Mouse (Mus musculus) kidney, embryonic 16.5 days (tissue): ENCODE measurements at regions not wholly inside any gene's neighbourhood (a gene's known extent, or its start where the extent isn't known, plus 50 kb on each side); places are given as distances from the start of the nearest gene placed in this dataset.
A peak's percentile ranks its signal among the peaks of the same experiment; 100 is the strongest.

Experiments used
- ATAC-seq: fragments of 200-750 bp; cut with Nextera tagmentation; 2 replicates; pipeline ENCODE4 v1.8.0; 2017; ENCODE audit warnings: moderate TSS enrichment; ENCODE audit not compliant: low FRiP score, low TSS enrichment
- H3K27ac ChIP-seq: fragments of 300-500 bp; sonication (generic); 2 replicates; pipeline ENCODE4 v1.5.1; 2014; ENCODE audit warnings: low read length
- H3K27me3 ChIP-seq: fragments of 300-500 bp; sonication (generic); 2 replicates; pipeline ENCODE4 v1.6.1; 2014; ENCODE audit warnings: low read length, control low read depth, mixed read lengths; ENCODE audit not compliant: insufficient read depth
- H3K36me3 ChIP-seq: fragments of 300-500 bp; sonication (generic); 2 replicates; pipeline ENCODE4 v1.6.1; 2014; ENCODE audit warnings: low read length, control low read depth, mixed read lengths; ENCODE audit not compliant: insufficient read depth
- H3K4me1 ChIP-seq: fragments of 300-500 bp; sonication (generic); 2 replicates; pipeline ENCODE4 v1.6.1; 2014; ENCODE audit warnings: low read length, control low read depth, mixed read lengths; ENCODE audit not compliant: insufficient read depth
- H3K4me2 ChIP-seq: fragments of 300-500 bp; sonication (generic); replicated peaks from 2 replicates; pipeline ENCODE4 v1.6.1; 2014; ENCODE audit warnings: low read depth, low read length
- H3K4me3 ChIP-seq: fragments of 300-500 bp; sonication (generic); 2 replicates; pipeline ENCODE4 v1.5.1; 2014; ENCODE audit warnings: mild to moderate bottlenecking, low read length
- H3K9ac ChIP-seq: fragments of 300-500 bp; sonication (generic); replicated peaks from 2 replicates; pipeline ENCODE4 v1.6.1; 2014; ENCODE audit warnings: low read length
- H3K9me3 ChIP-seq: fragments of 300-500 bp; sonication (generic); 2 replicates; pipeline ENCODE4 v1.6.1; 2016; ENCODE audit warnings: low read length, control low read depth
- WGBS: fragments of 180-500 bp; shearing (Covaris S2); extraction: QIAGEN DNeasy Blood & Tissue Kit; methylation state at CpG from one replicate; pipeline ENCODE4 v1.1.7; 2014; 5-methylcytosine and 5-hydroxymethylcytosine counted together

DNA sequence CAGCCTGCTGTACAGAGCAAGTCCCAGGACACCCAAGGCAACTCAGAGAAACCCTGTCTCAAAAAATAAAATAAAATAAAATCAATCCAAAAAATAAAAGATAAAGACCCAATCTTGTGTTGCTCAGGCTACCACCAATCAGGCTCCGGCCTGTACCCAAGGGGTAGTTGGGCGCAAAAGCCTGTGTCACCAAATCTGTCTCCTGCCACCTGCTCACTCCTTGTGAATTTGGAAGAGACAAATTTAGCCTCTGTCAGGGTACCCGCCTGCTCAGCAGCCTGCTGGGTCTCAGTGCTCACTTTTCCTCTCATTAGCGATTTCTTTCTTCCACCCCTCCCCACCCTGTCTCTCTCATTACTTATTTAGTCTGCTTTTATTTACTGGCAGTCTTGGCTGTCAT, 54.6 kb downstream of the Sox4 start:
- no peaks in the 10 kb centered on the region for H3K4me1 ChIP-seq
- no peaks in the 10 kb centered on the region for H3K27me3 ChIP-seq
- 81% methylated on average over 4 of the region's 4 CpGs for WGBS
- H3K9me3 ChIP-seq = peaks cover 9% of the 10 kb centered on the region
- no peak for ATAC-seq
- H3K4me2 ChIP-seq = no peak overlapping the region
- H3K9ac ChIP-seq = no peak overlapping the region
- H3K27ac ChIP-seq = no peak overlapping the region
- H3K36me3 ChIP-seq = no peaks in the 10 kb centered on the region
- H3K4me3 ChIP-seq = no peak overlapping the region

DNA sequence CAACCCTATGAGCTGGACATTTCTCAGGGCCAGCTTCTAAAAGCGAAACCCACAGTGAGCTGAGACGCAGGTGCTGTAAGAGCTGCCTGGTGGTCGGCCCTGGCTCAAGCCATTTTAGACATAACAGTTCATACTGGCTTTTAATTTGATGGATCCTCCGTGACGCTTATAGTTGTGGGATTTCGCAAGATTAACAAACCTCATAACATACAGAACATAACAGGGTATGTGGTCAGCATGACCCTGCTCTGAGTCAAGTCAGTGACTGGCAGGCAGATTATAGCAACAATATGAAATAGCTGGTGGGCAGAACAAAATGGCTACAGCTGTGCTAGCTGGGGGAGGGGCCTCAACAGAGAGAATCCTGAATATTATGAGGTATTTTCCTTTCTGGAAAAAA, 60.6 kb downstream of the Sox4 start:
- no peaks in the 10 kb centered on the region for H3K4me1 ChIP-seq
- no peak overlapping the region for H3K4me2 ChIP-seq
- no peaks in the 10 kb centered on the region for H3K36me3 ChIP-seq
- H3K9ac ChIP-seq = no peak overlapping the region
- peaks cover 9% of the 10 kb centered on the region for H3K9me3 ChIP-seq
- 92% methylated on average over 6 of the region's 6 CpGs for WGBS
- ATAC-seq = no peak
- no peaks in the 10 kb centered on the region for H3K27me3 ChIP-seq
- H3K27ac ChIP-seq = no peak overlapping the region
- no peak overlapping the region for H3K4me3 ChIP-seq

DNA sequence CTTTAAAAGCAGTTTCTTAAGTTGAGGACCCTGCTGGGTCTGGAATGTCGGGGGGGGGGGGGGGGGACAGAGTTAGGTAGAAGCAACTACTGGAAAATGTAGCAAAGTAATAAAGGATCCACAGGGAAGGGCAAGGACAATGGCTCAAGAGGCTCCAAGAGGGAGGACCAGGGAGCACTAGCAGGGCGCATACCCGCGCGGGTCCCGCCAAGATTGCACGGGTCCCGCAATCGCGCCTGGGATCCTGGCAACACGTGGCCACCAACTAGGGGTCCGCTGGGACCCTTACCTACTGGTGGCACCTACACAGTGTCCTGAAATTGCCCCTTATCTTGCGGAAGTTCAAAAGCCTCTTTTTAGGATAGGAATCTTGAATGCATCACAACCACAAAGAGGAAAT, 66.4 kb downstream of the Sox4 start:
- Histone ChIP-seq H3K4me3 (no peak overlapping the region), H3K9me3 (no peaks in the 10 kb centered on the region), H3K9ac (no peak overlapping the region), H3K4me2 (peak overlapping the region; percentile 24), H3K27me3 (peaks cover 7% of the 10 kb centered on the region), H3K4me1 (peaks cover 15% of the 10 kb centered on the region; the same call in 1 of the 2 replicates), H3K36me3 (no peaks in the 10 kb centered on the region), H3K27ac (no peak overlapping the region)
- 17% methylated on average over 12 of the region's 13 CpGs for WGBS
- ATAC-seq = no peak

DNA sequence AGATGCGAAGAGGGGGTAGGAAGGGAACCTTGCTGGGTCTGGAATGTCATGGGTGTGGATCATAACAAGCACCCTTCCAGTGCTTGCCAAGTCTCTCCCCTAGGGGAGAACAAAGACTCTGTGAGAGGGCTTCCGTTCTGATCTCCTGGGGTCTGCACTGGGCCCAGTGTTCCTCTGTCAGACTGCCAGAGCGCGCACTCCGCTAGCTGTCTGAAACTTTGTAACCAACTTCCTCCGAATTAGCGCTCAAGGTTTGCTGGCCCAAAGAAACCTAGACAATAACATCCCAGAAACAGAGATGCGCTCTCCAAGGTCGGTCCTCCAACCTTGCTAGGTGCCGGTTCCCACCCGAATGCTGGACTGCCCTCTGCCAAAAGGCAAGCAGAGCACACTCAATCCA, 66.8 kb downstream of the Sox4 start:
- no peaks in the 10 kb centered on the region for H3K9me3 ChIP-seq
- H3K4me1 ChIP-seq = peaks cover 15% of the 10 kb centered on the region; the same call in 1 of the 2 replicates
- ATAC-seq = peak; percentile 55; the same call in 1 of the 2 replicates
- no peak overlapping the region for H3K27ac ChIP-seq
- 16% methylated on average over 11 of the region's 11 CpGs for WGBS
- no peak overlapping the region for H3K4me3 ChIP-seq
- peaks cover 7% of the 10 kb centered on the region for H3K27me3 ChIP-seq
- H3K36me3 ChIP-seq = no peaks in the 10 kb centered on the region
- no peak overlapping the region for H3K9ac ChIP-seq
- peak overlapping the region; percentile 24 for H3K4me2 ChIP-seq

DNA sequence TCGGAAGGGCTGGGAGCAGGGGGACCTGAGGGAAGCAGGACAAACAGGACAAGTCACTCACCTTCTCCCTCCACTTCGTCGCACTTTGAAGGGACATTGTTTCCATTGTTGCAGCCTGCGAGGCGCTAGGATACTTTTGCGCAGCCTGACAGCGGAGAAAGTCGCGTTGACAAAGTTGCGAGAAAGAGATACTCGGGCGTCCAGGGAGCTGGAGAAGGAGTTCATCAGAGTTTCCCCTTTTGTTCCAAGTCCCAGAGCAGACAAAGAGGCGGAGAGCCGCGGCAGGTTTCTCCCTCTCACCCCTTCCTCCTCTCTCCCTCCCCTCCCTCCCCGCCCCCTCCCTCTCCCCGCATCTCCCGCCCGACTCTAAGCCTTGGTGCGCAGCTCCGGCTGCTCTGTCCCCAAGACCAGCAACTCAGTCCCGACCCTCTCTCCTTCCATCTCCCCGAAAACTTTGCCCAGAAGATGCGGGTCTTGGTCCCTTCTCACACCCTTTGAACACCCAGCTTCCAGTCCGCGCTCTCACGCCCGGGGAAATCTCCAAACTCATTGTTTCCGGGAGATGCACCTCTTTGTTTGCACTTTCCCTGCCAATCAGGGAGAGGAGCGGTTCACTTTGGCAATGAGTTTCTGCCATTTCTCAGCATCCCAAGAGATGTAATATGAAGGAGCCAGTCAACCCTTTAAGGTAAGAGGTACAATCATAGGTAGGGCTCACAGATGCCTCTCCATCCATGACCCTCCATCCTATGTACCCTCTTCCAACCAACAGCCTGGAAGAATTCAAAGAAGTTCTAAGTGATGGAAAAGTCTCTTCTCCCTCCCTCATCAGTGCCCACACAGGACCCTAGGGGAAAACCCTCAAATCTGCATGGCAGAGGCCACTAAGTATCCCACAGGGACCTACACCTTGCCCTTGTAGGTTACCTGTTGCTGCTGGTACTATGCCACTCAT, 68.2 kb downstream of the Sox4 start:
- peaks cover 7% of the 10 kb centered on the region for H3K27me3 ChIP-seq
- H3K4me1 ChIP-seq = peaks cover 19% of the 10 kb centered on the region; the same call in 1 of the 2 replicates
- H3K4me2 ChIP-seq = peak overlapping the region; percentile 82
- H3K36me3 ChIP-seq = no peaks in the 10 kb centered on the region
- H3K27ac ChIP-seq = no peak overlapping the region
- under 1% methylated on average over 29 of the region's 30 CpGs for WGBS
- no peaks in the 10 kb centered on the region for H3K9me3 ChIP-seq
- peak overlapping the region; percentile 82 for H3K9ac ChIP-seq
- ATAC-seq = peak; percentile 68; the same call in 1 of the 2 replicates
- H3K4me3 ChIP-seq = peak overlapping the region; percentile 66

DNA sequence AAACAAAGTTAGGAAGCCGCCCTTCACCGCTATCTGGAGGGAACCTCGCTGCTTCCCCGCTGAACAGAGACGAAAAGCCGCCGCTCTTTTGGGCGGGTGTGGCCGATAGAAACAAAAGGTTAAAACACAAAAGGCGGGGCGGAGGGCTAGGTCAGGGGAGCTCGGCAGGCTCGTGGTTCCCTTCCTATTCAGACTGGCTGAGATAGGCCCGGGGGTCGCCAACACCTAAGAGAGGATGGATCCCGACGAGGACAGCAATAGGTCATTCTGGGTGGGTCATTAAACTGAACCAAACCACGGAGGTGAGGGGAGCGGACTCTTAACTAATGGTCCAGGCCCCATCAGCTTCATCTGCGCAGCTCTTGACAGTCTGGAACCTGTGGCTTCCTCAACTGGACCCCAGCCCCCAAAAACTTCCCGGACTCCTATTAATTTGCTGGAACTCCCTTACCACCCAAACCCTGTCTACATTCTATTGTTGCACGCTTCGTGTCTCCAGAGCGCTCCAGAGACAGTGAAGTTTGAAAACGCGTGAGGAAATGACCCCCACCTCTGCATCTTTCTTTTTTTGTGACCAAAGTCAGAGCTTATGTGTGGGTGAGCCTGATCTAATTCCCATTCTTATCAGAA, 69.2 kb downstream of the Sox4 start:
- H3K4me3 ChIP-seq = peak overlapping the region; percentile 66
- H3K4me2 ChIP-seq = peak overlapping the region; percentile 82
- no peaks in the 10 kb centered on the region for H3K9me3 ChIP-seq
- WGBS = under 1% methylated on average over 26 of the region's 26 CpGs
- H3K4me1 ChIP-seq = peaks cover 19% of the 10 kb centered on the region; the same call in 1 of the 2 replicates
- no peak for ATAC-seq
- H3K9ac ChIP-seq = peak overlapping the region; percentile 82
- H3K27me3 ChIP-seq = peaks cover 7% of the 10 kb centered on the region
- H3K27ac ChIP-seq = no peak overlapping the region
- H3K36me3 ChIP-seq = no peaks in the 10 kb centered on the region

DNA sequence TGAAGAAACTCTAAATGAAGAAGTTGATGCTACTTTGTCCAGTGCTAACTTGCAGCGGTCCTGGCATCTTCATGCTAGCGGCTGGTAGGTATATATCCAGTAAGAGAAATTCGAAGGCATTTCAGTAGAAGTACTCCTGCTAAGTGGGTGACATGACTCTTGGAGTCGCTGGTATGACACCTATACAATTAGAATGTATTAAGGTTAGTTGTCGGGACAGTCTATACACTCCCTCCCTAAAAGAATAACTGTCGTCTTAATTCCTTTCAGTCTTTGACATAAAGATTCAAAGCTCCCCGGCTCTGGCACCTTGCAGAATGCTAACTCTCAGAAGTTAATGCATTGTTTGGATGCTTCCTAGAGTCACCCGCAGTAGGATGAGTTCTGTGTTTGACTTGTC, 70.1 kb downstream of the Sox4 start:
- peak overlapping the region; percentile 66 for H3K4me3 ChIP-seq
- 36% methylated on average over 8 of the region's 8 CpGs for WGBS
- H3K27ac ChIP-seq = no peak overlapping the region
- peak overlapping the region; percentile 31; the same call in 1 of the 2 replicates for H3K9ac ChIP-seq
- H3K4me2 ChIP-seq = peak overlapping the region; percentile 82
- H3K9me3 ChIP-seq = no peaks in the 10 kb centered on the region
- H3K27me3 ChIP-seq = peaks cover 7% of the 10 kb centered on the region
- peaks cover 19% of the 10 kb centered on the region; the same call in 1 of the 2 replicates for H3K4me1 ChIP-seq
- ATAC-seq = no peak
- no peaks in the 10 kb centered on the region for H3K36me3 ChIP-seq

DNA sequence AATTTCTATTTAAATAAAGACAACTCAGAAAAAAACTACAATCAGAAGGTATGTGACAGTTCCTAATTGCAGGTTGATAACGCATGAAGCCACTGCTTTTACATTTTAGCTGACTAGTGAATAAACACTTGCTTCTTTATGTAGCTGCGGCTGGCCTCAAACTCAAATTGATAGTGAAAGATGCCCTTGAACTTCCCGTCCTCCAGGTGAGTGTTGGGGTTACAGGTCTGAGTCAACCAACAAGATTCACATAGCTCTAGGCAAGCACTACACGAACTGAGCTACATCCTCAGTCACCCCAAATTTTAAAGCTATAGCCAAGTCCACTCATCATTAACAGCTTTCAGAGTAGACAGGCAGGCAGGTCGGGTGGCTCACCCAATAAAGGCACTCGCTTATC, 72.6 kb downstream of the Sox4 start:
- H3K4me3 ChIP-seq = no peak overlapping the region
- no peak for ATAC-seq
- no peaks in the 10 kb centered on the region for H3K36me3 ChIP-seq
- H3K27me3 ChIP-seq = no peaks in the 10 kb centered on the region; the same call in 1 of the 2 replicates
- no peaks in the 10 kb centered on the region for H3K9me3 ChIP-seq
- no peak overlapping the region for H3K9ac ChIP-seq
- H3K27ac ChIP-seq = no peak overlapping the region
- H3K4me2 ChIP-seq = no peak overlapping the region; the same call in 1 of the 2 replicates
- WGBS = 60% methylated on average over 6 of the region's 6 CpGs
- H3K4me1 ChIP-seq = peaks cover 11% of the 10 kb centered on the region; the same call in 1 of the 2 replicates

DNA sequence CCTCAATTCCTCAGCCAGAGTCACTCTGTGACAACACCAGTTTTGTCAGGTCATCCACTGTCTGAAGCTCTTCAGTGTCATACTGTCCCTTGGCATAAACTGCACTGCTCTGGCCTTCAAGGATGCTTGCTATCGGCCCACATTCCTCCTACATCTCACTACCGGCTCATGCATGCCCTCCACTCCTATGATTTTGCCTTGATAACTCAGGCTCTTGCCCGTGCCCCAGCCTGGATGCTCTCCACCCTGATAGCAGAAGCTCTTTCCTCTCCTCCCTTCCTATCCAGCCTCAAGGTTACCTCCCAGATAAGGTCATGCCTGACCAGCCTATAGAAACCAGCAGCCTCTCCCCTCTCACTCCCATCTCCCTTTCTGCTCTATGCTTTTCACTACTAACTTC, 74.8 kb downstream of the Sox4 start:
- Histone ChIP-seq H3K4me2 (no peak overlapping the region), H3K9ac (0 out of 2 replicates have a peak overlapping the region, but pooled peaks have one; percentile 15), H3K27ac (no peak overlapping the region), H3K4me1 (peaks cover 12% of the 10 kb centered on the region; the same call in 1 of the 2 replicates), H3K36me3 (no peaks in the 10 kb centered on the region), H3K4me3 (no peak overlapping the region), H3K27me3 (no peaks in the 10 kb centered on the region), H3K9me3 (no peaks in the 10 kb centered on the region)
- peak; percentile 29; the same call in 1 of the 2 replicates for ATAC-seq
- 41% methylated on average over 3 of the region's 3 CpGs for WGBS
